Mouse (Mus musculus): Measurements from ENCODE around the gene Smc6. TPM values are rescaled to one million over a fixed set of nuclear protein-coding genes. Genes with fewer than 3 reads are reported as not detected.

Gene Smc6
- polyA plus RNA-seq, 1 experiment from 2014 or later = 104 TPM

GRCm38 (mm10) chr12:11273185-11273584, 7.5 kb downstream of the Smc6 start:
- H3K27ac ChIP-seq (ENCODE audit: low read depth, low read length) = no peak overlapping the region
- H3K4me2 ChIP-seq (ENCODE audit: low read length) = no peak overlapping the region
- H3K9ac ChIP-seq (ENCODE audit: low read length) = no peak overlapping the region
- H3K4me3 ChIP-seq (ENCODE audit: low read depth, low read length) = no peak overlapping the region
- peaks cover 27% of the 10 kb centered on the region for H3K36me3 ChIP-seq (ENCODE audit: control insufficient read depth, insufficient read depth, low read length)
- ATAC-seq (no peak), DNase-seq (ENCODE audit: low spot score) (no peak)
- H3K27me3 ChIP-seq (replicated peaks; ENCODE audit: control insufficient read depth, insufficient read depth, low read length) = no peaks in the 10 kb centered on the region
- WGBS = 68% methylated on average over 1 of the region's 1 CpGs
- 0 out of 2 replicates have a peak, but pooled peaks cover 3% of the 10 kb centered on the region for H3K4me1 ChIP-seq (ENCODE audit: control insufficient read depth, insufficient read depth, low read length)
- H3K9me3 ChIP-seq (replicated peaks; ENCODE audit: control insufficient read depth, low read length) = no peaks in the 10 kb centered on the region

- DNase-seq (ENCODE audit: low spot score) (no peak), ATAC-seq (no peak)
- Histone ChIP-seq H3K4me3 (ENCODE audit: low read depth, low read length) (no peak overlapping the region), H3K27ac (ENCODE audit: low read depth, low read length) (no peak overlapping the region), H3K4me1 (ENCODE audit: control insufficient read depth, insufficient read depth, low read length) (no peaks in the 10 kb centered on the region), H3K9ac (ENCODE audit: low read length) (no peak overlapping the region), H3K9me3 (replicated peaks; ENCODE audit: control insufficient read depth, low read length) (no peaks in the 10 kb centered on the region), H3K27me3 (replicated peaks; ENCODE audit: control insufficient read depth, insufficient read depth, low read length) (no peaks in the 10 kb centered on the region), H3K4me2 (ENCODE audit: low read length) (no peak overlapping the region), H3K36me3 (ENCODE audit: control insufficient read depth, insufficient read depth, low read length) (peaks cover 50% of the 10 kb centered on the region)
- WGBS = 87% methylated on average over 2 of the region's 2 CpGs
These were observed 10.9 kb downstream of the Smc6 start for GRCm38 (mm10) chr12:11276632-11277031.

DNA sequence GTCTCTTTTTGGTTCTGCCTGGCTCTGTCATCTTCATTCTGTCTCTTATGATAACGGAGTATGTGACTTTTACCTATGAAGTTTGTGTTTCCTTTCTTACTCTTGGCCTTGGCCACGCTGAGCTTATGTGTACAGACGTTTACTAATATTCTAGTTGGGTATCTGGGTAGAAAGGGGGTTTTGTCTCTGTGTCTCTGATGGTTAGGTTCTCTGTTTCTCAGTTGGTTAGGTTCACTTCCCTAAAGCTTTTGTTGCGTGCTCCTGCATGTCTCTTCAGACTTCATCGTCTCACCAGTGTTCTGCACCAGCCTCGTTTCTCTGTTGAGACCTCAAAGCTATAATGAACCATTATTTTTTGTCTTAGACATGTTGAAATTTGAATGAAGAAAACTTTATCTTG, 11.5 kb downstream of the Smc6 start:
- Histone ChIP-seq H3K27me3 (replicated peaks; ENCODE audit: control insufficient read depth, insufficient read depth, low read length) (no peaks in the 10 kb centered on the region), H3K4me2 (ENCODE audit: low read length) (no peak overlapping the region), H3K9ac (ENCODE audit: low read length) (no peak overlapping the region), H3K27ac (ENCODE audit: low read depth, low read length) (no peak overlapping the region), H3K36me3 (ENCODE audit: control insufficient read depth, insufficient read depth, low read length) (peaks cover 53% of the 10 kb centered on the region), H3K9me3 (replicated peaks; ENCODE audit: control insufficient read depth, low read length) (no peaks in the 10 kb centered on the region), H3K4me1 (ENCODE audit: control insufficient read depth, insufficient read depth, low read length) (no peaks in the 10 kb centered on the region), H3K4me3 (ENCODE audit: low read depth, low read length) (no peak overlapping the region)
- ATAC-seq (no peak), DNase-seq (ENCODE audit: low spot score) (no peak)
- 91% methylated on average over 6 of the region's 6 CpGs for WGBS

- no peaks in the 10 kb centered on the region for H3K27me3 ChIP-seq (replicated peaks; ENCODE audit: control insufficient read depth, insufficient read depth, low read length)
- no peak for ATAC-seq
These were observed 14.2 kb downstream of the Smc6 start for GRCm38 (mm10) chr12:11279886-11280285.

DNA sequence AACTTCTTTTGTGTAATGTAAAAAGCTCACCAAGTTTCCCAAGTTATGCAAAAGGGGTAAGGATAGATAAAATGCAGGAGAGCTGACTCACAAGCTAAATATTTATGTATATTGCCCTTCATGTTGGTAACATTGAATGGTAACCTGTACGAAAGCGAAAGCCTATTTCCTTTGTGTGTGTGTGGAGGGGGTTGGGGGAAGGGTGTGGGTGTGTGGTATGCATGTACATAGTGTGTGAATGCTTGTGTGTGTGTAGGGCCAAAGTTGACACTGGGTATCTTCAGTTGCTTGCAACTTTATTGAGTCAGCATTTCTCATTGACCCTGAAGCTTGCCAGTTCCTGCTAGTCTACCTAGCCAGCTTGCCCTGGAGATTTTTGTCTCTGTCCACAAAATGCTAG, 15.9 kb downstream of the Smc6 start:
- H3K9me3 ChIP-seq (replicated peaks; ENCODE audit: control insufficient read depth, low read length) = no peaks in the 10 kb centered on the region
- no peak for ATAC-seq
- H3K4me2 ChIP-seq (ENCODE audit: low read length) = no peak overlapping the region
- no peak overlapping the region for H3K27ac ChIP-seq (ENCODE audit: low read depth, low read length)
- no peaks in the 10 kb centered on the region for H3K4me1 ChIP-seq (ENCODE audit: control insufficient read depth, insufficient read depth, low read length)
- WGBS = 91% methylated on average over 2 of the region's 2 CpGs
- H3K9ac ChIP-seq (ENCODE audit: low read length) = no peak overlapping the region
- H3K27me3 ChIP-seq (replicated peaks; ENCODE audit: control insufficient read depth, insufficient read depth, low read length) = no peaks in the 10 kb centered on the region
- DNase-seq (ENCODE audit: low spot score) = no peak
- H3K4me3 ChIP-seq (ENCODE audit: low read depth, low read length) = no peak overlapping the region
- peaks cover 59% of the 10 kb centered on the region for H3K36me3 ChIP-seq (ENCODE audit: control insufficient read depth, insufficient read depth, low read length)

More at GRCm38 (mm10) chr12:11279886-11280285, 14.2 kb downstream of the Smc6 start:
- Histone ChIP-seq H3K4me1 (ENCODE audit: control insufficient read depth, insufficient read depth, low read length) (no peaks in the 10 kb centered on the region), H3K4me2 (ENCODE audit: low read length) (no peak overlapping the region), H3K4me3 (ENCODE audit: low read depth, low read length) (no peak overlapping the region), H3K9me3 (replicated peaks; ENCODE audit: control insufficient read depth, low read length) (no peaks in the 10 kb centered on the region), H3K9ac (ENCODE audit: low read length) (no peak overlapping the region), H3K27ac (ENCODE audit: low read depth, low read length) (no peak overlapping the region), H3K36me3 (ENCODE audit: control insufficient read depth, insufficient read depth, low read length) (peaks cover 46% of the 10 kb centered on the region)
- DNase-seq (ENCODE audit: low spot score) = no peak
- WGBS = 94% methylated on average over 3 of the region's 3 CpGs

DNA sequence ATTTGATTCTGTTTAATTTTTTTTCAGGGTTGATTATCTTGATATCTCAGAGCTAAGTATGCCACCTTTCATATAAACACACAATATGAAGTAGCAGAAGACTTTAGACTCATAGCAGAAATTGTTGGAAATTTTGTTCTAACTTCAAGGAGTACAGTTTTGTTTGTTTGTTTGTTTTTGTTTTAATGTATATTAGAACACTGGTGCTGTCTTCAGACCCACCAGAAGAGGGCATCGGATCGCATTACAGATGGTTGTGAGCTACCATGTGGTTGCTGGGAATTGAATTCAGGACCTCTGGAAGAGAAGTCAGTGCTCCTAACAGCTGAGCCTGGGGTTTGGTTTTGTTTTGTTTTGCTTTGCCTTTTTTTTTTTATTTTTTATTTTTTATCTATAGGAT, 20.7 kb downstream of the Smc6 start:
- no peak overlapping the region for H3K4me3 ChIP-seq (ENCODE audit: low read depth, low read length)
- H3K4me2 ChIP-seq (ENCODE audit: low read length) = no peak overlapping the region
- H3K27ac ChIP-seq (ENCODE audit: low read depth, low read length) = no peak overlapping the region
- no peaks in the 10 kb centered on the region for H3K27me3 ChIP-seq (replicated peaks; ENCODE audit: control insufficient read depth, insufficient read depth, low read length)
- DNase-seq (ENCODE audit: low spot score) = no peak
- H3K36me3 ChIP-seq (ENCODE audit: control insufficient read depth, insufficient read depth, low read length) = peaks cover 63% of the 10 kb centered on the region
- WGBS = 96% methylated on average over 2 of the region's 2 CpGs
- H3K4me1 ChIP-seq (ENCODE audit: control insufficient read depth, insufficient read depth, low read length) = no peaks in the 10 kb centered on the region
- no peaks in the 10 kb centered on the region for H3K9me3 ChIP-seq (replicated peaks; ENCODE audit: control insufficient read depth, low read length)
- no peak for ATAC-seq
- H3K9ac ChIP-seq (ENCODE audit: low read length) = no peak overlapping the region

GRCm38 (mm10) chr12:11300858-11301257, 35.2 kb downstream of the Smc6 start:
- Histone ChIP-seq H3K4me2 (ENCODE audit: low read length) (no peak overlapping the region), H3K4me3 (ENCODE audit: low read depth, low read length) (no peak overlapping the region), H3K36me3 (ENCODE audit: control insufficient read depth, insufficient read depth, low read length) (peaks cover 70% of the 10 kb centered on the region), H3K9ac (ENCODE audit: low read length) (no peak overlapping the region), H3K4me1 (ENCODE audit: control insufficient read depth, insufficient read depth, low read length) (no peaks in the 10 kb centered on the region), H3K9me3 (replicated peaks; ENCODE audit: control insufficient read depth, low read length) (no peaks in the 10 kb centered on the region), H3K27me3 (replicated peaks; ENCODE audit: control insufficient read depth, insufficient read depth, low read length) (no peaks in the 10 kb centered on the region), H3K27ac (ENCODE audit: low read depth, low read length) (no peak overlapping the region)
- DNase-seq (ENCODE audit: low spot score) = no peak
- 93% methylated on average over 1 of the region's 1 CpGs for WGBS
- no peak for ATAC-seq

DNA sequence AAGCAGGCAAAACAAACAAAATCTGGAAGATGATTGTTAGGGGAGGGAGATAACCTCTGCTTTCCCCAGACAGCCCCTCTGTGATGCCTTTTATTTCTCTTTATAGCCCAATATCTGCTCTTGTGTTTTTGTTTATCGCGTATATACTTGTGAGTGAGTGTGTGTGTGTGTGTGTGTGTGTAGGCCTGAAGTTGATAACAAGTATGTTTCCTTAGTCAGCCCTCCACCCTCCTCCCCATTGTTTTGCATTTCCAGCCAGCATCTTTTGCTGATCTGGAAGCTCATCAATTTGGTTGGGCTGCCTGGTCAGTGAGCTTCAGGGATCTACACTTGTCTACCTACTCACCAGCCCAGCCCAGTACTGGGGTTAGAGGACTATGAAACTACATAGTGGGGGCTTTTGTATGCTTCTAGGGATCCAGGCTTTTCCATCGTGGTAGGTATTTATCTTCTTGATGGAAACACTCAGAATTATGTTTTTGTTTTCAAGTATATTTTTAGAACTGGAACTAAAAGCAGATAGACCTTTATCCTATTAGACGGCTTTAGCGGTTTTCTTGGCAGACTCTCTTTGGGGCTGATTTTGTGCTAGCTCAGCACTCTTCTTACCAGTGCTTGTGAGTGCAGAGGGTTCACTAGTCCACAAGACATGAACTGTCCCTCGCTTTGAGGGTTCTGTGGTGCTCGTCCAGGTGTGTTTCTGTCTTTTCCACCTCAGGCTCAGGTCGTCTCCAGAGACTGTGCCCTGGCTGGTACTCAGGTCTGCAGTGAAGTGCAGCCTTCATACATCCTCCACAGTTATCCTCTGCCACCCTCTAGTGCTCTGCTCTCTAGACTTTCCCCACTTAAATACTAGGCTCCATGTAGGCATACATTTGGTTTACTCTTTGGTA, 41.3 kb downstream of the Smc6 start:
- Histone ChIP-seq H3K27ac (ENCODE audit: low read depth, low read length) (no peak overlapping the region), H3K4me2 (ENCODE audit: low read length) (no peak overlapping the region), H3K4me1 (ENCODE audit: control insufficient read depth, insufficient read depth, low read length) (no peaks in the 10 kb centered on the region), H3K36me3 (ENCODE audit: control insufficient read depth, insufficient read depth, low read length) (peaks cover 66% of the 10 kb centered on the region), H3K9me3 (replicated peaks; ENCODE audit: control insufficient read depth, low read length) (no peaks in the 10 kb centered on the region), H3K9ac (ENCODE audit: low read length) (no peak overlapping the region), H3K27me3 (replicated peaks; ENCODE audit: control insufficient read depth, insufficient read depth, low read length) (no peaks in the 10 kb centered on the region), H3K4me3 (ENCODE audit: low read depth, low read length) (no peak overlapping the region)
- ATAC-seq = no peak
- no peak for DNase-seq (ENCODE audit: low spot score)
- 92% methylated on average over 8 of the region's 8 CpGs for WGBS

DNA sequence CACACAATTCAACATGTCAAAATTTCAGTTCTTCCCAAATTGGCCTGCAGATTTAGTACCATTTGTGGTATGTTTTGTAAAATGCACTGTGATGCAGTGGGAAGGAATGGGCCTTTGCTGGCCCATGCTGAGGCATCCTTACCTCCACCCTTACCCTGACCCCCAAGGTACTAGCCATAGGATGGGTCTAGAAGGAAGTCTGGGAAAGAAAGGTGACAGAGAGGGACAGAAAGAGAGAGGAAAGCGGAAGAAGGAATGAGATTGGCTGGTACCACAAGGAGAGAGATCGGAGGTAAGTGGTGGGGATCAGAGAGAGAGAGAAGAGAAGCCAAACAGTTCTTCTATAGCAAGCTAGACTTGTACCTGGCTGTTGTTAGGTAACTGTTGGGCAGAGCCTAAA, 45.4 kb downstream of the Smc6 start:
- no peak overlapping the region for H3K9ac ChIP-seq (ENCODE audit: low read length)
- H3K27me3 ChIP-seq (replicated peaks; ENCODE audit: control insufficient read depth, insufficient read depth, low read length) = no peaks in the 10 kb centered on the region
- no peak overlapping the region for H3K4me3 ChIP-seq (ENCODE audit: low read depth, low read length)
- DNase-seq (ENCODE audit: low spot score) = no peak
- peaks cover 54% of the 10 kb centered on the region for H3K36me3 ChIP-seq (ENCODE audit: control insufficient read depth, insufficient read depth, low read length)
- no peak overlapping the region for H3K4me2 ChIP-seq (ENCODE audit: low read length)
- H3K27ac ChIP-seq (ENCODE audit: low read depth, low read length) = no peak overlapping the region
- H3K9me3 ChIP-seq (replicated peaks; ENCODE audit: control insufficient read depth, low read length) = no peaks in the 10 kb centered on the region
- H3K4me1 ChIP-seq (ENCODE audit: control insufficient read depth, insufficient read depth, low read length) = no peaks in the 10 kb centered on the region
- 96% methylated on average over 2 of the region's 2 CpGs for WGBS
- no peak for ATAC-seq
